Mouse (Mus musculus): Measurements from ENCODE around the gene Dhh. TPM values are rescaled to one million over a fixed set of nuclear protein-coding genes. Genes with fewer than 3 reads are reported as not detected.
A peak's percentile ranks its signal among the peaks of the same experiment; 100 is the strongest.
"Not testable (repeated sequence)": the region's sequence is repeated elsewhere in the genome, so short reads cannot be mapped to it uniquely, and the experiment has no call there.

Gene Dhh
- polyA plus RNA-seq, 1 experiment from 2014 or later: 0.66 TPM

DNA sequence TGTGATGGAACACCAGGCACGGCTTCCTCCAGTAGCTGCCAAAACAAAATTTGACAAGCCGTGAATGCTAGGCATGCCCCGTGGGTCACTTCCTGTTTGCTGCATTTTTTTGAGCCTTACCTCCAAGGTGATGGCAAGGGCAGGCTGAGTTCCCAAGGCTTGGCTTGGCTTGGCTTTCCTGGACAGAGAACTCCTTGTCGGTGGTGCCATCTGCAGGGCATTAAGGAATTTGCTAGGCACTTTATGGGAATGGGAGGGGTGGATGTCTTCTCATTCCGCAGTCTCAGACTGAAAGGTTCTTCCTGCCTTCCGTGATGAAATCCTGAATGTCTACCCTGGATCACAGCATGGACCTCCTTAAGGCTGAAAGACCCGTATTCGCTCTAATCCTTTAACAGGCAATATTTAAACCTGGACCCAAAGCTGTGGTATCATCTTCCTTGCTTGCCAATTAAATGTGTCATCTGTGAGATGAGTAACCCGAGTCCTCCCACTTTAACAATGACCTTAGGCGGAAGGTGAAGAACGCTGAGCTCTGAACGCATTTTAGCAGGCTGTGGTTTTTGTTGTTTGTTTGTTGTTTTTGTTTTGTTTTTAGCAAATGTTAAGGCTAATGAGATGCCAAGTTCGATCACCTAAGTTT is 30.4 kb upstream of the Dhh start:
- no peak overlapping the region for H3K4me2 ChIP-seq (replicated peaks)
- H3K9ac ChIP-seq (replicated peaks): no peak overlapping the region

DNA sequence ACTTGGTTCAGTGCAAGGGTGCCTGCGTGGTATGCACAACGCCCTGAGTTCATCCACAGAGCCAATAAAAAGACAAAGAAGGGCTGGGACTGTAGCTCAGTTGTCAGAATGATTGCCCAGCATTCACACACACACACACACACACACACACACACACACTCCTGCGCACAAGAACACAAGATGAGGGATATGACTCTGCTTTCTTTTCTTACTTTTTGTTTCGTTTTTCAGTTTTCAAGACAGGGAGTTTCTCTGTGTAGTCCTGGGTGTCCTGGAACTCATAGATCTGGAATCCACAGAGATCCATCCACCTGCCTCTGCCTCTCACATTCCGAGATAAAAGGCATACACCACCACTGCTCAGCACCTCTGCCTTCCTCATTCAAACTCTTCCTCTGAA is 29.2 kb upstream of the Dhh start:
- Histone ChIP-seq H3K9ac (replicated peaks) (no peak overlapping the region), H3K27me3 (no peaks in the 10 kb centered on the region), H3K36me3 (peaks cover 12% of the 10 kb centered on the region), H3K27ac (replicated peaks) (no peak overlapping the region), H3K4me1 (peaks cover 10% of the 10 kb centered on the region; the same call in 1 of the 2 replicates), H3K9me3 (no peaks in the 10 kb centered on the region), H3K4me2 (replicated peaks) (no peak overlapping the region), H3K4me3 (no peak overlapping the region)
- 87% methylated on average over 5 of the region's 5 CpGs for WGBS
- ATAC-seq (ENCODE audit: low FRiP score, low read depth): no peak

More for the DNA sequence above, 30.4 kb upstream of the Dhh start:
- 0 out of 2 replicates have a peak, but pooled peaks have one; percentile 54 for ATAC-seq (ENCODE audit: low FRiP score, low read depth)
- H3K9me3 ChIP-seq: no peaks in the 10 kb centered on the region
- no peak overlapping the region for H3K4me3 ChIP-seq
- WGBS: 16% methylated on average over 13 of the region's 13 CpGs
- no peaks in the 10 kb centered on the region for H3K27me3 ChIP-seq
- H3K27ac ChIP-seq (replicated peaks): no peak overlapping the region
- H3K4me1 ChIP-seq: peaks cover 15% of the 10 kb centered on the region
- H3K36me3 ChIP-seq: peaks cover 12% of the 10 kb centered on the region

DNA sequence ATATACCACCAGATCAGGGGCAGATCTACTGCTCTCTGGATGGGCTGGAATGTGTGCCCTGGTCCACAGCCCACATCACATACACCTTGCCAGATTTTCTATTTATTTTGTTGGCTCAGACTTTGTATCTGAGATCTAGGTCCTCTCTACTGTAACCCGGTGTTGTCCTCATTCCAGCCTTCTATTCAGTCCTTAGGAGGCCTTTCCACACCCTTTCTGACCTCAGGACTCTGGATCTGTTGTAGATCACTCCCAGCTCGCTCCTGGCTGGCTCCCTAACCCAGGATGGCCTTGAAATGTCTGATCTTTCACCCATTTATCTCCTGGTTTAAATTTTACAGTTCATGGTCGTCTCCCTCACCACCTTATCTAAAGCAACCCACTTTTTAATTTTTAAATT is 26.3 kb upstream of the Dhh start:
- Histone ChIP-seq H3K27ac (replicated peaks) (no peak overlapping the region), H3K9me3 (no peaks in the 10 kb centered on the region), H3K4me2 (replicated peaks) (no peak overlapping the region), H3K36me3 (no peaks in the 10 kb centered on the region), H3K4me1 (peaks cover 8% of the 10 kb centered on the region; the same call in 1 of the 2 replicates), H3K27me3 (no peaks in the 10 kb centered on the region), H3K4me3 (no peak overlapping the region), H3K9ac (replicated peaks) (no peak overlapping the region)
- ATAC-seq (ENCODE audit: low FRiP score, low read depth): no peak
- WGBS: 77% methylated on average over 3 of the region's 3 CpGs

DNA sequence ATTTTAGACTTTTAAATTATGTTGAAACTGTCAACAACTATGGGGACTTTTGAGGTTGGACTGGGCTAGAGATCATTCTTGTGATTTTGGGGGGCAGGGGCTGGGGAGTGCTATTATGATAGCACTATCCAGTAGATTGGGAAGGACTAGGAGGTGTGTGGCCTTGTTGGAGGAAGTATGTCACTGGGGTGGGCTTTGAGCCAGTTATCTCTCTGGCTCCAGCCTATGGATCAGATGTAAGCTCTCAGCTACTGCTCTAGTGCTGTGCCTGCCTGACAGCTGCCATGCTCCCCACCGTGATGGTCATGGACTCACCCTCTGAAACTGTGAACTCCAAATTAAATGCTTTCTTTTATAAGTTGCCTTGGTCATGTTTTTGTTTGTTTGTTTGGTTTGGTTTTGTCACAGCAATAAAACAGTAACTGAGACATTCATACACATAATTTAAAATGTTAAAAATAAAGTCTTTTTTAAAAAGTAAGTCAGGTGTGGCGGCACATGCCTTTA is 24.7 kb upstream of the Dhh start:
- H3K36me3 ChIP-seq: no peaks in the 10 kb centered on the region
- no peak overlapping the region for H3K4me2 ChIP-seq (replicated peaks)
- H3K4me3 ChIP-seq: no peak overlapping the region
- ATAC-seq (ENCODE audit: low FRiP score, low read depth): no peak
- H3K9me3 ChIP-seq: no peaks in the 10 kb centered on the region
- no peak overlapping the region for H3K9ac ChIP-seq (replicated peaks)
- H3K4me1 ChIP-seq: peaks cover 7% of the 10 kb centered on the region
- WGBS: 86% methylated on average over 2 of the region's 2 CpGs
- no peaks in the 10 kb centered on the region for H3K27me3 ChIP-seq
- H3K27ac ChIP-seq (replicated peaks): no peak overlapping the region

DNA sequence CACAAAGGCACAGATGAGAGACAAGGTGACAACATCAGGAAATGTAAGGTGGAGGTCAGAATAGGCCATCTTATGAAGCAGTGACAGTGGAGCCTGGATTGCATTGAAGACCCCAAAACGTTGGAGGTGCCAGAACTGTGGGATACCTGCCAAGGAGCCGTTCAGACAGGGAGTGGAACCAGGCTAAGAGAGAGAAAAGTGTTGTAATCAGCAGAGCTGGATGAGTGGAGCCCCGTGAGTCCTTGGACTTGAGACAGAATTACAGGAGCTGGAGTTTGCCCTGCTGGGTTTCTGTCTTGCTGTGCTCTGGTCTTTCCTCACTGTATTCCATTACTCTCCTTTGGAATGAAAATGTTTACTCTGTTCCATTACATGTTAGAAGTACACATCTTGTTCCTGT is 24.2 kb upstream of the Dhh start:
- H3K27me3 ChIP-seq: no peaks in the 10 kb centered on the region
- H3K36me3 ChIP-seq: no peaks in the 10 kb centered on the region
- WGBS: 74% methylated on average over 3 of the region's 3 CpGs
- no peaks in the 10 kb centered on the region for H3K9me3 ChIP-seq
- peaks cover 7% of the 10 kb centered on the region for H3K4me1 ChIP-seq
- no peak overlapping the region for H3K4me3 ChIP-seq
- H3K27ac ChIP-seq (replicated peaks): no peak overlapping the region
- no peak overlapping the region for H3K9ac ChIP-seq (replicated peaks)
- no peak for ATAC-seq (ENCODE audit: low FRiP score, low read depth)
- no peak overlapping the region for H3K4me2 ChIP-seq (replicated peaks)

DNA sequence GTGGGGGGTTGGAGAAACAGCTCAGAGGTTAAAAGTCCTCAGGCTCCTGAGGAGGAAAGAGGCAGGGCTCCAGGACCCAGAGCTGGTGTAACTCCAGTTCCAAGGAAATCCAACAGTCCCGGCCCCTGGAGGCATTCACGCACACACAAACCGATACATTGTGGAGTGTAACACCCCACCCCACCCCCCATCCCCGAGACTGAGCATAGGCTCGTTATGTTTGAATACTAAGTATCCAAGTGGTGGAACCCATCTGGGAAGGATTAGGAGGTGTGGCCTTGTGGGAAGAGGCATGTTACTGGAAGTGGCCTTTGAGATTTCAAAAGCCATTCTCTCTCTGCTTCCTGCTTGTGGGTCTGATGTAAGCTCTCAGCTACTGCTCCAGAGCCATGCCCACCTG is 23.2 kb upstream of the Dhh start:
- Histone ChIP-seq H3K4me1 (peaks cover 12% of the 10 kb centered on the region), H3K4me3 (no peak overlapping the region), H3K4me2 (replicated peaks) (no peak overlapping the region), H3K27ac (replicated peaks) (no peak overlapping the region), H3K9me3 (no peaks in the 10 kb centered on the region), H3K9ac (replicated peaks) (no peak overlapping the region), H3K27me3 (no peaks in the 10 kb centered on the region), H3K36me3 (no peaks in the 10 kb centered on the region)
- ATAC-seq (ENCODE audit: low FRiP score, low read depth): no peak
- 78% methylated on average over 5 of the region's 5 CpGs for WGBS

DNA sequence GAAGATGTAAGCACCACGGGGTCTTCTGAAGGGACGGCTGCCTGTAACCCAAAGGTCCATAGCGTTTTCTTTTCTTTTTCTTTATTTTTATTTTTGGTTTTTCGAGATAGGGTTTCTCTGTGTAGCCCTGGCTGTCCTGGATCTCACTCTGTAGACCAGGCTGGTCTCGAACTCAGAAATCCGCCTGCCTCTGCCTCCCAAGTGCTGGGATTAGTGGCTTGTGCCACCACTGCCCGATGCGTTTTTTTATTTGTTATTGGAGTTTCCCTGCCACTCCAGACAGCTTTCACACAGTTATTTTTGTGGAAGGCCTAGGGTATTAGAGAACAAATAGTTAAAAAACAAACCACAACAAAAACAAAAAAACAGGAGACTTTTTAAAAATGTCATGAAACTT is 20.2 kb upstream of the Dhh start:
- H3K9me3 ChIP-seq; ATAC-seq (ENCODE audit: low FRiP score, low read depth); H3K27me3 ChIP-seq: not testable (repeated sequence)
- Histone ChIP-seq H3K4me1 (peaks cover 30% of the 10 kb centered on the region), H3K4me2 (replicated peaks) (peak overlapping the region; percentile 86), H3K9ac (replicated peaks) (peak overlapping the region; percentile 91), H3K27ac (replicated peaks) (peak overlapping the region; percentile 36), H3K4me3 (peak overlapping the region; percentile 91), H3K36me3 (peaks cover 14% of the 10 kb centered on the region)
- WGBS: 24% methylated on average over 8 of the region's 8 CpGs

DNA sequence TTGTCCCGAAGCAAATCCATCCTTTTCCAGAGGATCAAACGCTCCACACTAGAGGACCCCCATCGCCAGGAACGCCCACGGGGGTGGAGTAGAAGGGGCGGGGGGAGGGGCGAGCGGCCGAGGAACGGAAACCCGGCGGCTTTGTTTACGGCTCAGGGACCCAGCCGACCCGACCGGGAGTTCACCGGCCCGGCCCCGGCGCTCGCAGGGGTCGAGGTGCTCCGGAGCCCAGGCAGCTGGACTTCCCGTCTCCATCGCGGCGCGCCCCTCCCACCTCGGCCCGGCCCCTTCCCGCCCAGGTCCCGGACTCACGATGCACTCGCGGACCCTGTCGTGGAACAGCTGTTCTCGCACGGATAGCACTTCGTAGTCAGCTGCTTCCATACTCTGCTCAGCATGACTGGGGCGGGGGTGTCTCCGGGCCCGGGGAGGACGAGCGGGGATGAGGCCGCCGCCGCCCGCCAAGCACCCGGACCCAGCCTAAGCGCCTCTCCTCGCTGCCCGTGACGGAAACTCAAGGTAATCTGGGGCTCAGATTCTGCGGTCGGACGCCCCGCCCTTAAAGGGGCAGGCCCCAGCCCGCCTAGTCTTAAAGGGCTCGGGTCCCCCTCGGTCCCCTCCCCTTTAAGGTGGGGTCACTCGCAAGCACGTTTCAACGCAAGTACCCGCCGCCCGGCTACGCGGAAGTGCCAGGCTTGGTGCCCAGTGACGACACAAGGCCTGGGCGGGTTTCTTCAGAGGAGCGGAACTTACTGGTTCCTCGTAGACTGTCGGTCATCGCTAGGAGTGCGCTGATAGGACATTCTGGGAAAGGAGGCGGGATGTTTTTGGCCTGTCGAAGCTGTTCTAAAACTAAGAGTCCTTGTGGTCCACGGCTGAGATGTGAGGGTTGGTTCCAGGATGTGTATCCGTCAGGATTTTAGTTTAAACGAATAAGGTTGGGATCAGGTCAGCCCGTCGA is 19.5 kb upstream of the Dhh start, which contains the start of gene Lmbr1l:
Gene Lmbr1l (minus strand): TSS at position 694 of the 961 bp plus-strand sequence.
- H3K4me1 ChIP-seq: peaks cover 30% of the 10 kb centered on the region
- H3K9ac ChIP-seq (replicated peaks): peak within 1 kb of the TSS; percentile 91
- peak within 1 kb of the TSS; percentile 91 for H3K4me3 ChIP-seq
- peak; percentile 98 for ATAC-seq (ENCODE audit: low FRiP score, low read depth)
- H3K27ac ChIP-seq (replicated peaks): peak within 1 kb of the TSS; percentile 96
- under 1% methylated on average over 82 of the region's 82 CpGs for WGBS
- peaks cover 21% of the 10 kb centered on the region for H3K36me3 ChIP-seq
- H3K4me2 ChIP-seq (replicated peaks): peak within 1 kb of the TSS; percentile 86
- no peaks in the 10 kb centered on the region for H3K27me3 ChIP-seq
- no peaks in the 10 kb centered on the region for H3K9me3 ChIP-seq

DNA sequence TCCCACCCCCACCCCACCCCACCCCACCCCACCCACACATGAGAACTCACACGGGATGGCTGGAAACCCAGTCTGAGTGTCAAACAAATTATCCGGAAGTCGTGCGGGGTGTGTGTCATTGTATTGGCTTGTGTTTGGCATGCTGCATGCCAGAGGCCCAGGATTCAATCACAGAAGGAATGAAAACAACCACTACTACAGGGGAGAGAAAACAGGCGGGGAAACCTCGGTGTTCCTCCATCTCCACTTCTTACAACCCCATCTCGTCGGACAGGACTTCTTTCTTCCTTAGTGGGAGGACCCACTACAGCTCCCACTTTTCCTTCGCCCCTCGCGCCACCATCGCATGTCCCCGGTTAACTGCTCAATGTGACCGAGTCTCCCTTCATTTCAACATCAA is 18.8 kb upstream of the Dhh start:
- peak overlapping the region; percentile 91 for H3K9ac ChIP-seq (replicated peaks)
- H3K36me3 ChIP-seq: peaks cover 28% of the 10 kb centered on the region
- peak overlapping the region; percentile 86 for H3K4me2 ChIP-seq (replicated peaks)
- H3K4me1 ChIP-seq: peaks cover 30% of the 10 kb centered on the region
- H3K4me3 ChIP-seq: peak overlapping the region; percentile 91
- WGBS: under 1% methylated on average over 14 of the region's 14 CpGs
- ATAC-seq (ENCODE audit: low FRiP score, low read depth): no peak
- no peaks in the 10 kb centered on the region for H3K9me3 ChIP-seq
- no peaks in the 10 kb centered on the region for H3K27me3 ChIP-seq
- peak overlapping the region; percentile 96 for H3K27ac ChIP-seq (replicated peaks)

DNA sequence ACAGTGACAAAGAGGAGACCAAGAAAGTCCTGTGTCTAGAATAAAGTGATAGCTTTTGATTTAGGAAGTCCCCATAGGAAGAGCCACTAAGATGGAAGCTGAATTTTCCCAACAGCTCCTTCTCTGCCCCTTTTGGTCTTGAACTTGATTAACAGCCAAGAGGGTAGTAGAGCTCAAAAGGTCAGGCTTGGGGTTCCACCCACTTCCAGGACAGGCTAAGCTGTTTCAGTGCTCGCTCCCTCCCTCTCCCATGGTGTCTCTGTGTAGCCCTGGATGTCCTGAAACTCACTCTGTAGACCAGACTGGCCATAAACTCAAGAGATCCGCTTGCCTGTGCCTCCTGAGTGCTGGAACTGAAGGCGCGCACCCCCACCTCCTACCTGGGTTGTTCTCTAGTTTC is 17.7 kb upstream of the Dhh start:
- Histone ChIP-seq H3K4me1 (peaks cover 30% of the 10 kb centered on the region), H3K27me3 (no peaks in the 10 kb centered on the region), H3K27ac (replicated peaks) (no peak overlapping the region), H3K36me3 (peaks cover 39% of the 10 kb centered on the region), H3K9me3 (no peaks in the 10 kb centered on the region), H3K4me2 (replicated peaks) (peak overlapping the region; percentile 86), H3K9ac (replicated peaks) (peak overlapping the region; percentile 91), H3K4me3 (peak overlapping the region; percentile 91)
- ATAC-seq (ENCODE audit: low FRiP score, low read depth): no peak
- WGBS: 91% methylated on average over 4 of the region's 4 CpGs

DNA sequence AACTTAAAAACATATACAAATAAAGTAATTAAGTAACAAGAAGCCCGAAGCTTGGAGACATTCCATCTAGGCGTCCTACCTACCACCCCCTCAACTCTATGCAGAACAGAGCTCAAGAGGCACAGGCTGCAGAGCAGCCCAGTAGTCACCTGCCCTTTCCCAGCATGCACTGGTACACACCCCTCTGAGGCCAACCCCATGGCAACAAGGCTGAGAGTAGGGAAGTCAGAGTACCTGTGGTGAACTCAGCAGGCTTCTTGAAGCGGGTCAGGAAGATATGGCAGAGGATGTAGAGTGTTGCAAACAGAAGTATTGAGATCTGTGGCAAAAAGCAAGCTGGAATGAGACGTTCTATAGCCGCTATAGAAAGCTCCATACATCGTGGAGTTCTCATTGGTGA is 16.6 kb upstream of the Dhh start:
- H3K27me3 ChIP-seq: no peaks in the 10 kb centered on the region
- H3K9ac ChIP-seq (replicated peaks): no peak overlapping the region
- peaks cover 50% of the 10 kb centered on the region for H3K36me3 ChIP-seq
- H3K4me1 ChIP-seq: peaks cover 30% of the 10 kb centered on the region
- 89% methylated on average over 6 of the region's 6 CpGs for WGBS
- ATAC-seq (ENCODE audit: low FRiP score, low read depth): no peak
- no peak overlapping the region for H3K27ac ChIP-seq (replicated peaks)
- no peak overlapping the region for H3K4me3 ChIP-seq
- H3K4me2 ChIP-seq (replicated peaks): no peak overlapping the region
- H3K9me3 ChIP-seq: no peaks in the 10 kb centered on the region

DNA sequence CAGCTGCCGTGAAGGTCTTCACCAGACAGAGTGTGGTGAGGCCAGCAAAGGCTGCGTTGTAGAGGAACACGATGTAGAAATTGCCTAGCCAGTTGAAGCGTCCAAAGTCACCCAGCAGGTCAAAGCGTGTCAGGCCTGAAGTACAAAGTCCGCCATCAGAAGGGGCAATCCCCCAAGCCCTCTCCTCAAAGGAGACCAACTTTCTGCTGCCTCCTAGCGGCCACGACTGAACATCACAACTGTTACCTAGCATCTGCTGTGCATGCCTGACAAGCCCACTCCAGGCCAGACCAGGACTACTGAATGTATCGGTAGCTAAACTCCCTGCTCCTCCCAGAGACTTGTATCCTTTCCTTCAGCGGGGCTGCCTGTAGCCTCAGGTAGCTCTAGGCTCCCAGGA is 6.4 kb upstream of the Dhh start:
- 27% methylated on average over 10 of the region's 10 CpGs for WGBS
- Histone ChIP-seq H3K9ac (replicated peaks) (no peak overlapping the region), H3K4me3 (no peak overlapping the region), H3K27ac (replicated peaks) (no peak overlapping the region), H3K27me3 (peaks cover 11% of the 10 kb centered on the region), H3K4me2 (replicated peaks) (no peak overlapping the region), H3K9me3 (no peaks in the 10 kb centered on the region), H3K36me3 (peaks cover 64% of the 10 kb centered on the region), H3K4me1 (no peaks in the 10 kb centered on the region)
- no peak for ATAC-seq (ENCODE audit: low FRiP score, low read depth)

All from midbrain, embryonic 12.5 days (tissue).